ENCODE assay signal across 12 mouse cellular contexts in genomic region chr15:76982745-76983144, GRCm38 (mm10). TPM values are rescaled to one million over a fixed set of nuclear protein-coding genes. Genes with fewer than 3 reads are reported as not detected.
DNase-seq lines count a peak whose midpoint lies in the region; ATAC-seq and TF ChIP-seq lines count a peak whose summit lies in the region.
"Had no signal": no experiment of that assay in that cellular context is flagged by ENCODE, and none has a peak within 500 bp of the region (broad histone marks: within the 10 kb centered on the region; RNA-seq: fewer than 3 reads in every experiment).

No protein-coding gene starts in this region.

- no peak overlapping the region for H3K9ac ChIP-seq in heart, postnatal 0 days (replicated peaks; ENCODE audit: low read depth, low read length)
- H3K9ac ChIP-seq in lung, postnatal 0 days (replicated peaks; ENCODE audit: low read depth): no peak overlapping the region

- peaks cover 6% of the 10 kb centered on the region for H3K4me1 ChIP-seq in heart, postnatal 0 days (ENCODE audit: control insufficient read depth, insufficient read depth)
- peaks cover 10% of the 10 kb centered on the region for H3K4me1 ChIP-seq in heart, embryonic 10.5 days
- 0 out of 2 replicates have a peak, but pooled peaks cover 2% of the 10 kb centered on the region for H3K4me1 ChIP-seq in lung, postnatal 0 days (ENCODE audit: insufficient read depth, low read depth, low read length)

- 47% methylated on average over 3 of the region's 3 CpGs for WGBS in heart, postnatal 0 days
- 57% methylated on average over 3 of the region's 3 CpGs for WGBS in heart, embryonic 10.5 days
- 44% methylated on average over 3 of the region's 3 CpGs for WGBS in lung, postnatal 0 days

- no peak overlapping the region for H3K27ac ChIP-seq in heart, postnatal 0 days (ENCODE audit: low read depth)
- H3K27ac ChIP-seq in heart, embryonic 10.5 days: no peak overlapping the region
- H3K27ac ChIP-seq in lung, postnatal 0 days (ENCODE audit: low read length): no peak overlapping the region

- TF ChIP-seq CTCF in heart, postnatal 0 days (IDR thresholded peaks at IDR 0.05; ENCODE audit: low read depth): peak; percentile 47
- TF ChIP-seq CTCF in lung, postnatal 0 days (IDR thresholded peaks at IDR 0.05): peak; percentile 60

- no peaks in the 10 kb centered on the region for H3K27me3 ChIP-seq in heart, postnatal 0 days (ENCODE audit: control insufficient read depth, insufficient read depth, low read length)
- H3K27me3 ChIP-seq in heart, embryonic 10.5 days (ENCODE audit: insufficient read depth, poor library complexity, severe bottlenecking): peaks cover 23% of the 10 kb centered on the region; the same call in 1 of the 2 replicates
- no peaks in the 10 kb centered on the region for H3K27me3 ChIP-seq in lung, postnatal 0 days (replicated peaks; ENCODE audit: insufficient read depth, low read length)

- no peak for TF ChIP-seq EP300 in heart, postnatal 0 days (IDR thresholded peaks at IDR 0.05; ENCODE audit: low read depth)
- TF ChIP-seq EP300 in lung, postnatal 0 days (IDR thresholded peaks at IDR 0.05): no peak

- DNase-seq in heart, postnatal 0 days (ENCODE audit: low spot score): peak; percentile 45
- no peak for DNase-seq in heart, embryonic 10.5 days (ENCODE audit: low spot score)
- DNase-seq in lung, postnatal 0 days (ENCODE audit: low spot score): peak; percentile 25
- no peak for DNase-seq in lung, postnatal 14 days
- DNase-seq in adipocyte (ENCODE audit: low spot score): peak; percentile 42
- peak; percentile 25 for DNase-seq in skeletal muscle tissue, adult 2 months (ENCODE audit: low read depth, low spot score)
- DNase-seq in thymus, postnatal 0 days (ENCODE audit: low spot score): no peak
- no peak for DNase-seq in spleen, postnatal 14 days (ENCODE audit: low spot score in 2 of 2)
- DNase-seq: cerebellum, adult 8-10 months; heart, postnatal 36 days; right cerebral cortex, postnatal 14 days; thymus, postnatal 14 days had no signal

- no peaks in the 10 kb centered on the region for H3K36me3 ChIP-seq in heart, postnatal 0 days (replicated peaks; ENCODE audit: control insufficient read depth, insufficient read depth, low read length)
- H3K36me3 ChIP-seq in heart, embryonic 10.5 days: no peaks in the 10 kb centered on the region
- no peaks in the 10 kb centered on the region for H3K36me3 ChIP-seq in lung, postnatal 0 days (ENCODE audit: insufficient read depth, low read length)

- peak; percentile 33; the same call in 1 of the 2 replicates for ATAC-seq in heart, postnatal 0 days (ENCODE audit: insufficient read depth, low read depth)
- ATAC-seq in lung, postnatal 0 days: no peak

- no peak overlapping the region for H3K4me2 ChIP-seq in heart, postnatal 0 days (ENCODE audit: low read depth, low read length)
- no peak overlapping the region for H3K4me2 ChIP-seq in lung, postnatal 0 days (replicated peaks; ENCODE audit: low read depth, low read length)

- no peak overlapping the region for H3K4me3 ChIP-seq in heart, postnatal 0 days (ENCODE audit: low read depth, low read length)
- H3K4me3 ChIP-seq in heart, embryonic 10.5 days: no peak overlapping the region
- no peak overlapping the region for H3K4me3 ChIP-seq in lung, postnatal 0 days (ENCODE audit: low read depth, low read length)

- H3K9me3 ChIP-seq in heart, postnatal 0 days (replicated peaks; ENCODE audit: control insufficient read depth, low read length): no peaks in the 10 kb centered on the region
- no peaks in the 10 kb centered on the region for H3K9me3 ChIP-seq in heart, embryonic 10.5 days
- no peaks in the 10 kb centered on the region for H3K9me3 ChIP-seq in lung, postnatal 0 days (ENCODE audit: low read length)

RNA-seq across cellular contexts. Expression of gene 1110038F14Rik, which starts 34.4 kb away (rescaled TPM):
- 2.6 and 13.4 TPM in 2 replicates for total RNA-seq in heart, postnatal 0 days (2014; rRNA removed; ENCODE audit: low replicate concordance)
- 35.1 and 36.9 TPM in 2 replicates for polyA plus RNA-seq in heart, postnatal 0 days (2015; fragmentation: Nextera tagmentation; extraction: Ambion mirVana)
- 50.5 and 57.3 TPM in 2 replicates for polyA plus RNA-seq in heart, embryonic 10.5 days (2016; fragmentation: Nextera tagmentation; extraction: Ambion mirVana)
- 57.8 and 60.2 TPM in 2 replicates for polyA plus RNA-seq in lung, postnatal 0 days (2015; fragmentation: Nextera tagmentation; extraction: Ambion mirVana)
- polyA plus RNA-seq in thymus, postnatal 0 days (2015; fragmentation: Nextera tagmentation; extraction: Ambion mirVana): 68.6 and 72.5 TPM in 2 replicates

RNA-seq across cellular contexts. Expression of gene Zfp647, which starts 57.5 kb away (rescaled TPM):
- 3.4 and 8.3 TPM in 2 replicates for total RNA-seq in heart, postnatal 0 days (2014; rRNA removed; ENCODE audit: low replicate concordance)
- polyA plus RNA-seq in heart, postnatal 0 days (2015; fragmentation: Nextera tagmentation; extraction: Ambion mirVana): 3.2 and 3.5 TPM in 2 replicates
- 11.0 and 16.8 TPM in 2 replicates for polyA plus RNA-seq in heart, embryonic 10.5 days (2016; fragmentation: Nextera tagmentation; extraction: Ambion mirVana)
- 5.8 and 6.6 TPM in 2 replicates for polyA plus RNA-seq in lung, postnatal 0 days (2015; fragmentation: Nextera tagmentation; extraction: Ambion mirVana)
- 3.9 and 5.1 TPM in 2 replicates for polyA plus RNA-seq in thymus, postnatal 0 days (2015; fragmentation: Nextera tagmentation; extraction: Ambion mirVana)

Comparison
In these comparisons a context has a peak if more than half of its experiments do, and no peak if none do; other contexts are left out.
1. DNase-seq: peak in heart, postnatal 0 days (single experiment), lung, postnatal 0 days (single experiment), adipocyte (single experiment) and skeletal muscle tissue, adult 2 months (single experiment); none in heart, embryonic 10.5 days (single experiment), lung, postnatal 14 days (single experiment), thymus, postnatal 0 days (single experiment) and spleen, postnatal 14 days (0 of 2).